Mouse (Mus musculus) cerebellum, adult 11 months (tissue): ENCODE measurements around the gene Nfib.

Experiments
- DNase-seq: peaks from one replicate; pipeline ENCODE4 v3.0.0; 2022

The Nfib gene

DNA sequence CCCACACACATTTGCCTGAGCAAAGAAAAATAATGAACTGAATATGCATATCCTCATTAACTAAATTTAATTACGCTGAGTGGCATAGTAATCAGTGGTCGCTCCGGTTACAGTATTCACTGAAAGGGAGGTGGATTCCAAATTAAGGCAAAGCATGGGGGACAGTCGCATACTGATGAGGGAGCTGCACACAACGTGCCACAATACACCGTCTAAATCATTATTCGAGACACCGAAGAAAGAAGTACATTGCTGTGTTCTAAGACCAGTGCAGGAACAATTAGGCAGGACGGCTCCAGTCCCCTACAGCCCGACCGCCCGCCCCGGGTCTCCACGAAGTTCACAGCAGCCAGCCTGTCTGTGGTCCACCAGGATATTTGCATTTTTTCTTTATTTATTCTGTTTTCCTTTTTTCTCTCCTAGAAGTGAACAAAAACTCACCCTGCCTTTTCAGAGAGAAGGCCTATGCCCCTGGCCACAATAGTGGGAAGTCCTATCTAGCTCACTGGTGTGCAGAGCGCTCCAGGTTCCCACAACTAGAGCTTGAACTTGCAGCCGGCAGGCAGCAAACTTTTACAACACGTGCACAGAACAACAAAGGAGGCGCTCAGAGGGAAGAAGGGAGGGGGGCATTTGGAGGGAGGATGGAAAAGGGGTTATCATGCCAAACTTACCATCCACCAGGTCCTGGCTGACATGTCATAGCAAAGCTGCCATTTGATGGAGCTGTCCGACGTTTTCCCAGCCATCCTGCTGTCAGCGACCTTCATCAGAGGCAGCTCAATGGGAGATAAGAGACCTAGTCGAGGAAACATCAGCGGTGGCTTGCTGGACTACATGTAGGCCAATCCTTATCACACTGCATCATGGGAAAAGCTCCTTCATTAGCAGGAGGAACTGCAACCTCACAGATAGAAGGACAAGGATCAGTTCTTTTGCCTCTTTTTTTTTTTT is at the start of gene Nfib:
TSS of gene Nfib (minus strand) at position 910 of the 954 bp plus-strand sequence.
- no peak for DNase-seq

DNA sequence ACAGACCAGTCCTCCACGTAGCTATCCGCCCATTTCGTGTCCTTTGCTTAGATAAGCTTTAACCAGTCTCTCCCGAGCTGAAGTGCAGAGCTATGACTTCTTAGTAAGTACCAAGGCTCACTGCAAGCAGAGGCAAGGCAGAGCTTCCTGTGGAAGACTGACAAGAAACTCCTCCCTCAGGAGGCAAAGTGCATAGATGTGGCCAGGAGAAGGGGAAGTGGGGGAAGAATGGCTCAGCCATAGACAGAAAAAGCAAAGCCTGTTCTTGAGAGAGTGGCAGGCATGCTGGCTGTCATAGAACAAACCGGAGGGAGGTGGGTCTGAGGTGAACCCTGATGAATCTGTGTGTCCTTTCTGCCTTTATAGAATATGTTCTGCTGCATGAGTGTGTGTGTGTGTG is 30.2 kb upstream of the Nfib start:
- DNase-seq: no peak

DNA sequence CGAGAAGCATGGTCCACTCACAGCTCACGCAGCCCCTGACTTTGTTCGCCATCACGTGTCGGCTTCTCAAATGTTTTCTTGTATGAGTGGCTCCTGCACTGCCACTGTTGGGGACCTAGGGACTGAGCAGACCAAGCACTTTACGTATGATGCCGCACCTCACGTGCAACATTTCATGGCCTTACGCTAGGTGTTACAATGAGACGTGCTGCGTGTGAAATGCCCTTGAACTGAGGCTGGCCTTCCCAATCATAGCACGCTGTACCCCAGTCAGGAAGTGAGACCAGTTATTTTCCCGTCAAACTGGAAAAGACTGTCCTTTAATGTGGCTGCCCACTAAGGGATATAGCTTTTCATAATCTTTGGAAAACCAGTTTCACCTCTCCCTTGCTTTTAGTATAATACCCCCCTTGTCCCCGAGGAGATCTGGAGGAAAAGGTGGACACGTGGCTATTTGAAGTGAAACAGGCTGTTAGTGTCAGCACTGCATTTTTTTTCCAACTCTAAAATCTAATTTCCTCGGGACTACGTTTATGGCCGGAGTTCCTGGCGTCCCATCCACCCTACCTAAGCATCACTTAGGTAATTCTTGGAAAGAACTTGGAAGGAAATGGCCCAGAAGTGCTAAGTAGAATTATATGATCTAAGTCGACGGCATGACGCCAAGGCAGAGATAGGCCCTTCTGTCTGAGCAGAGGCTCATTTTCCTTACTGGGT is 29.4 kb upstream of the Nfib start:
- no peak for DNase-seq

DNA sequence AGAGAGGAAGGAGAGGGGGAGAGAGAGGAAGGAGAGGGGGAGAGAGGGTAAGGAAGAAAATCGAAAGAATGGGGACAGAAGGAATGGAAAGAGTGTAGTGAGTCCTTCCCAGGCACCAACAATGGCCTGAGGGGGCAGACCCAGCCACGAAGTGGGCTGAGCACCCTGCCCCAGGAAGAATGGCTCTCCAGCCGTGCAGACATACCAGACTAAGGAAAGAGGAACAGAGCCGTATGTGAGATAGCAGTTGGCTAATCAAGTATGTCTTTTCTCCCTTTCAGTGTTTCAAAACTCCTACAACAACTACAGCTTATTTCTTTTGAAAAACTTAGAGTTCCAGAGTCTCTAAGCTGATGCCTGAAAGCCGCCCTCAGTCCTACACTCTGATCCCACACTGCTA is 28.8 kb upstream of the Nfib start:
- DNase-seq: no peak

DNA sequence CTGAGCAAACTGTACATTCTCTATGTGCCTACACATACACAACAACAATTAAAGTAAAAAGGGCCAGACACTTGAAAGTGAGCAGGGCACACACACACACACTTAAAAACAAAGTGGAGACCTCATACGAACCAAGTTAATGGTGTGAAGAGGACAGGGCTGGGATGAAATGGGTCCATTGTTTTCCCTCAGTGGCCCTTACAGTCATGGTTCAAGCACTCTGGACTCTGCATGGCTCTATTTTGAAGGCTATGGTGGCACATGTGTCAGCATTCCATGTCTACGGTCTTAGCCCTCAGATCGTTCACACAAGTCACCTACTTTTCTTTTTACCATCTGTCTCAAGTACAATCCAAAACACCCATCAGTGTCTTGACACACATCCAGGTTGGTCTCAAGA is 28.1 kb upstream of the Nfib start:
- DNase-seq: no peak

DNA sequence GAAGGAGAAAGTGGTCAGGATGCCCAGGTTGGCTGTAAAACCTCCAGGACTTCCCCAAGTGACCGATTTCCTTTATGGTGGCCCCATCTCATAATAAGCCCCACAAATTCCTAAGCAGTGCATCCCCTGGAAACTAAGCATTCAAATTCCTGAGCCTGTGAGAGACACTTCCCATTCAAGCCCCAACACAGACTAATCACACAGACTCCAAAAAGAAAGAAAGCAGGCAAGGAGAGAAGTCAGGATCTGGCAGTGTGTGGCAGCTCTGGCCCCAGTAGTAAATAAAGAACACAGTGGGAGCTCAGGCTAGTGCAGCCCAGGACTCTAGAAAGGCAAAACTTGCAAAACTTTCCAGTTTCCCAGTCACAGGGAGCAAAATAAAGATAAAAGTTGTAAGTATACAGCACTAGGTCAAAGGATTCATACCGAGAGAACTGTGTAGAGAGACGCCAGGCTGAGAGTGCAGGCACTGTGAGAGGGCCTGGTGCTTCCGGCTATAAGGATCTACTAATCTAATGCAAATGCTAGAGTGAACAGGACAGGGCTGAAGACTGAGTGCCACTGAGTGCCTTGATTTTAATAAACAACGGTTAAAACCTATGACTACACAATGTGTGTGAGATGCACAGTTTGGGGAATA is 24.8 kb upstream of the Nfib start:
- no peak for DNase-seq

DNA sequence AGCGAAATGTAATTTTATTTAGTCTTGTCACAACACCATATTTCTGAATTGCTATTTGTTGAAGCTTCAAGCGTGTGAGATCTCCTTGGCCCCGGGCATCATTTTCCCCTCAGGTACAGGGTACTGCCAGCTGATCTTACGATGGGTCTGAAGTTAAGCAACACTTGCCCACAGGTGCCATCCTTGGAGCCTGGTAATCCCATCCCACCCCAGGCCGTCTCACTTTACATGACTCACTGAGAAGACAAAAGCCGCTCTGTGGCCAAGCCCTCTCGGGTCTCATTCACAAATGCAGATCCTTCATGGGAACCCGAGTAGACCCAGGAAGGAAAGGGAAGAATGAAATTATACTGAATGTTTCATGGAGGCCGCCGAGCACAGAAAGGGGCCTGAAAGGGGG is 18.5 kb upstream of the Nfib start:
- DNase-seq: no peak

GRCm38 (mm10) chr4:82723048-82723447 is 17.5 kb upstream of the Nfib start:
- DNase-seq: no peak

GRCm38 (mm10) chr4:82715833-82716232 is 10.3 kb upstream of the Nfib start:
- no peak for DNase-seq

GRCm38 (mm10) chr4:82711611-82712295 is 6.2 kb upstream of the Nfib start:
- no peak for DNase-seq

GRCm38 (mm10) chr4:82709666-82710065 is 4.1 kb upstream of the Nfib start:
- DNase-seq: no peak

GRCm38 (mm10) chr4:82706012-82706411 is 462 bp upstream of the Nfib start:
- no peak for DNase-seq

DNA sequence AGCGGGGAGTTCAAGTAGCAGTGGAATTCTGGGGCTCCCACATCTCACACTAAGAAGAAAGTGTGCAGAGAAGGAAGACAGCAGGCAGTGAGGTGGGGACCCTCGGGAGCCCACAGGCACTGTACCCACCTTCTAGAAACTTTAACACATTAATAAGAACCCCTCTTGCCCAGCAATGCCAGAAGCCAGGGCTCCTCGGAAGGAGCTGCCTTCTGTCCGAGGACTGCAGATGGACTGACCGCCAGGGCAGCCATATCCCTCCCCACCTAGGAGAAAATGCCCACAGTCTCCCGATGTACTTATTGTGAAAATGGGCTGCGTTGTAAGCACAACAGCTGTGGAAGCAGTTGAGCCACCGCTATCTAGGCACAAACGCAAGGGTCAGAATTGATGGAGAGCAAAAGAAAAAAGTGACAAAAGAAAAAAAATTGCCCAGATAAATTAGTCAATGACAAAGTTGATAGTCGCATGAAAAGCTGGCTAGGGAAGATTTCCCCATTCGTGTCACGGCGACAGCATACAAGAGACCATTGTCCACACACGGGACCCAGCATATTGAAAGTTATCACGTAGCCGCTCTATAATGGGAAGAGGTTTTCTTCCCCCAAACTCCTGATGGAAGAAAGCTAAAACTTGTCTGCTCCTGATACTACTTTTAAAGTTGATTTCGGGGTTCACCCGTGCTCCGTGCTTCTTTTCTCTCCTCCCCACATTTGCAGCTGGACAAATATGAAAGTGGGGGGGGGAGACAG is 1.3 kb downstream of the Nfib start:
- DNase-seq: no peak

- DNase-seq: no peak
Observed at GRCm38 (mm10) chr4:82702808-82703207, 2.7 kb downstream of the Nfib start.

- no peak for DNase-seq
Observed at GRCm38 (mm10) chr4:82699504-82699903, 6.0 kb downstream of the Nfib start.

DNA sequence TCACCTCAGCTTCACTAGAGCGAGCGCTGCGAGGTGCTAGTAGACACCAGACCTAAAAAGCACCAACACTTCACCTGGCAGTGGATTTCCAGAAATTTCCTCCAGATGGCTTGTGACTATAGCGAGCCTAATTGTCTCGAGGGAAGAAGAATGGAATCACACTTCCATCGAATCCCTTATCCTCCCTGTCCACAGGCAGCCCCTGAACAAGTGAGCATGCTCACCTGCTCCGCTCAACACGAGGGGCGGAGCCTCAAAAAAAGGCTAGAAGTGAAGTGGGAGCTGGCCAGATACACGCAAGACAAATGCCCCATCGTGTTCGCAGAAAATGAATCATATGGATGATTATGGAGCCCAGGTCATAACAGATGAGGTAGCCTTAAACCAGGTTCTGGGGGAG is 6.9 kb downstream of the Nfib start:
- no peak for DNase-seq

- no peak for DNase-seq
Observed at GRCm38 (mm10) chr4:82697151-82697550, 8.4 kb downstream of the Nfib start.

GRCm38 (mm10) chr4:82695760-82696501 is 9.6 kb downstream of the Nfib start:
- no peak for DNase-seq

DNA sequence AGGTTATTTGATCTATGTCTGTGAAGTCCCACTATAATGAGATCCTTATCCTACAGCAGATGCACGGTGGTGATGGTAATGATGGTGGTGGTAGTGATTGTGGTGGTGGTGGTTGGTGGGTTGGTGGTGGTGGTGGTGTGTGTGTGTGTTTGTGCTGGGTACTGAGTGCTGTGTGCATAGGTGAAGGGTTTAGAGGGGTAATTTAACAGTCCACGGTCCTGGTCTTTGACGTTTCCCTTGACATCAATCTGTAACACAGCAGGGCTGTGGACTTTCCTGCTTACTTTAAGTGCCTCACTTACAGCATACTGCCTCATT is 13.6 kb downstream of the Nfib start:
- no peak for DNase-seq

- DNase-seq: no peak
Observed at GRCm38 (mm10) chr4:82691126-82692008, 14.2 kb downstream of the Nfib start.

- peak; percentile 77 for DNase-seq
Observed at GRCm38 (mm10) chr4:82690267-82690666, 15.3 kb downstream of the Nfib start.
